8 mouse cellular contexts compared by ENCODE assay signal in the genomic region with DNA sequence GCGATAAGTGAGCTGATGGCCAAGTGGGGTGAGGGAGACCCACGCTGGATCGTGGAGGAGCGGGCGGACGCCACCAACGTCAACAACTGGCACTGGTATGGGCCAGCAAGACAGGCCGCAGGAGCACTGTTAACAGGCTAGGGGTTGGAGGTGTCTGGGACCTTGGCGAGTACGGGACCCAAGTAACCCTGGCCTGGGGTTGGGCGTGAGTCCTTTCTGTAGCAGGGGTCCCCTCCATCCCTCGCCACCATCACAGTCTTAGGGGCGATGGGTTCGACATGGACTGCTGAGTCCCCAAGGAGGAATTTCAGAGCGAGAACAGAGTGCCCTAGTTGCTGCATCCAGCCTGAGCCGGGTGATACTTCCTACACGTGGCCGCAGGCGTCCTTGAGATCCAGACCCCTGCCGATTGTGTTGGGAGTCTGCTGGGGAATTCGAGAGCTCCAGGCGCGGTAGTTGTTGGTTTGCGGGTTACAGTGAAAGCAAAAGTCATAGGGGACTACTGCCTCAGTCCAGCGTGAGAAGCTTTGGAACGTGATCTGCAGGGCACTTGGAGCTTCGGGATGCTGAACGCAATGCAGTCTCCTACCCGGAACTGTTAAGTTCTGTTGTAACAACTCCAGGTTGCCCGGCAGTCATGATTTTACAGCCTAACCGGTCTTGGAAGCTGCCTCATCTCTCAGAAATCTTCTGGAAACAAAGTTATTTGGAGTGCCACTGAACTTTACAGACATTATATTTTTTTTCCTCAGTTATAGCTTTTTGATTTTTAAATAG. TPM values are rescaled to one million over a fixed set of nuclear protein-coding genes. Genes with fewer than 3 reads are reported as not detected.
A peak's percentile ranks its signal among the peaks of the same experiment; 100 is the strongest.
DNase-seq lines count a peak whose midpoint lies in the region; ATAC-seq lines count a peak whose summit lies in the region.

No protein-coding gene starts in this region.

- no peak for DNase-seq in heart, postnatal 10 days
- peak; percentile 52 for DNase-seq in ES-CJ7 (ENCODE audit: low read depth, low spot score)
- DNase-seq in limb, embryonic 11.5 days (ENCODE audit: low spot score): peak; percentile 61
- DNase-seq in cerebellum, adult 9-11 months: no peak
- DNase-seq in cerebellum, postnatal 14 days: no peak

- peak overlapping the region; percentile 93 for H3K9ac ChIP-seq in heart, embryonic 14.5 days (ENCODE audit: low read length)
- H3K9ac ChIP-seq in limb, embryonic 11.5 days (ENCODE audit: low read length): peak overlapping the region; percentile 82
- H3K9ac ChIP-seq in midbrain, embryonic 16.5 days (ENCODE audit: low read depth, low read length): peak overlapping the region; percentile 75

- peaks cover 63% of the 10 kb centered on the region for H3K36me3 ChIP-seq in heart, embryonic 14.5 days (ENCODE audit: control insufficient read depth, insufficient read depth, low read length)
- peaks cover 19% of the 10 kb centered on the region for H3K36me3 ChIP-seq in limb, embryonic 11.5 days (ENCODE audit: control insufficient read depth, insufficient read depth, low read length)
- peaks cover 25% of the 10 kb centered on the region for H3K36me3 ChIP-seq in midbrain, embryonic 16.5 days (ENCODE audit: control insufficient read depth, insufficient read depth, low read length)

- intact Hi-C loops in heart, postnatal 10 days (cut with DNase I): loop anchor here (1.0 to 5.0 kb wide), 2 partner anchors 67 to 150 kb away; no protein-coding TSS in a partner anchor

- WGBS in heart, embryonic 14.5 days: 0% methylated on average over 31 of the region's 31 CpGs
- under 1% methylated on average over 31 of the region's 31 CpGs for WGBS in limb, embryonic 11.5 days
- WGBS in midbrain, embryonic 16.5 days: 0% methylated on average over 30 of the region's 31 CpGs

- no peaks in the 10 kb centered on the region for H3K9me3 ChIP-seq in heart, embryonic 14.5 days (ENCODE audit: control insufficient read depth, low read length)
- H3K9me3 ChIP-seq in limb, embryonic 11.5 days (ENCODE audit: control insufficient read depth, low read length): no peaks in the 10 kb centered on the region
- H3K9me3 ChIP-seq in midbrain, embryonic 16.5 days (replicated peaks; ENCODE audit: control insufficient read depth, low read length, poor library complexity, severe bottlenecking): no peaks in the 10 kb centered on the region

- ATAC-seq in heart, embryonic 14.5 days (ENCODE audit: insufficient number of reproducible peaks, insufficient read depth, low FRiP score, low read depth): peak; percentile 66
- ATAC-seq in erythroblast, adult 5-6 weeks (replicated peaks; ENCODE audit: low FRiP score, poor library complexity, severe bottlenecking): 0 out of 2 replicates have a peak, but pooled peaks have one; percentile 3
- ATAC-seq in limb, embryonic 11.5 days (ENCODE audit: insufficient number of reproducible peaks, low FRiP score, low TSS enrichment, low read depth): peak; percentile 71
- peak; percentile 72 for ATAC-seq in midbrain, embryonic 16.5 days

- peak overlapping the region; percentile 81 for H3K4me2 ChIP-seq in heart, embryonic 14.5 days (ENCODE audit: low read length)
- H3K4me2 ChIP-seq in limb, embryonic 11.5 days (ENCODE audit: low read depth, severe bottlenecking): peak overlapping the region; percentile 53
- H3K4me2 ChIP-seq in midbrain, embryonic 16.5 days (ENCODE audit: low read length): peak overlapping the region; percentile 88

- H3K4me3 ChIP-seq in heart, embryonic 14.5 days (ENCODE audit: control insufficient read depth in 1 of 2, insufficient read depth in 1 of 2, low read depth in 1 of 2, low read length in 2 of 2): peak overlapping the region; percentile 63 to 85
- H3K4me3 ChIP-seq in limb, embryonic 11.5 days (ENCODE audit: low read depth, low read length): peak overlapping the region; percentile 63
- H3K4me3 ChIP-seq in midbrain, embryonic 16.5 days (ENCODE audit: low read depth, low read length): peak overlapping the region; percentile 72

- peaks cover 5 to 15% of the 10 kb centered on the region in 2 experiments for H3K4me1 ChIP-seq in heart, embryonic 14.5 days (ENCODE audit: control insufficient read depth in 2 of 2, insufficient read depth in 2 of 2, low read length in 2 of 2)
- peaks cover 6% of the 10 kb centered on the region for H3K4me1 ChIP-seq in limb, embryonic 11.5 days (ENCODE audit: control insufficient read depth, insufficient read depth, low read length)
- H3K4me1 ChIP-seq in midbrain, embryonic 16.5 days (ENCODE audit: control insufficient read depth, insufficient read depth, low read length): peaks cover 21% of the 10 kb centered on the region

- no peaks in the 10 kb centered on the region for H3K27me3 ChIP-seq in heart, embryonic 14.5 days (ENCODE audit: control insufficient read depth, insufficient read depth, low read length)
- H3K27me3 ChIP-seq in limb, embryonic 11.5 days (ENCODE audit: control insufficient read depth, insufficient read depth, low read length): no peaks in the 10 kb centered on the region
- H3K27me3 ChIP-seq in midbrain, embryonic 16.5 days (ENCODE audit: control insufficient read depth, insufficient read depth, low read depth, low read length): no peaks in the 10 kb centered on the region

- peak overlapping the region; percentile 79 to 92 for H3K27ac ChIP-seq in heart, embryonic 14.5 days (replicated peaks in 1 of 2; ENCODE audit: control insufficient read depth in 1 of 2, insufficient read depth in 1 of 2, low read depth in 2 of 2, low read length in 2 of 2)
- peak overlapping the region; percentile 60 for H3K27ac ChIP-seq in limb, embryonic 11.5 days (replicated peaks; ENCODE audit: low read depth, low read length)
- H3K27ac ChIP-seq in midbrain, embryonic 16.5 days (ENCODE audit: low read length): peak overlapping the region; percentile 88

RNA-seq across cellular contexts. Expression of a gene that starts 0.7 kb away (rescaled TPM):
- 150 and 167 TPM in 2 replicates for polyA plus RNA-seq in heart, embryonic 14.5 days (2014; fragmentation: Nextera tagmentation; extraction: Ambion mirVana)
- 100 to 1,000 TPM; 103 to 108 TPM for total RNA-seq in heart, postnatal 10 days (2021)
- 17.9 and 19.2 TPM in 2 replicates for total RNA-seq in erythroblast, adult 5-6 weeks (2015; ENCODE audit: low replicate concordance)
- total RNA-seq in erythroblast, adult 5-6 weeks (2017; ENCODE audit: low replicate concordance): 53.0 and 74.6 TPM in 2 replicates
- polyA plus RNA-seq in limb, embryonic 11.5 days (2014; fragmentation: Nextera tagmentation; extraction: Ambion mirVana): 266 and 267 TPM in 2 replicates
- polyA plus RNA-seq in midbrain, embryonic 16.5 days (2015; fragmentation: Nextera tagmentation; extraction: Ambion mirVana): 208 and 217 TPM in 2 replicates

RNA-seq across cellular contexts. Expression of a gene that starts 1.0 kb away (rescaled TPM):
- 39.2 and 40.0 TPM in 2 replicates for polyA plus RNA-seq in heart, embryonic 14.5 days (2014; fragmentation: Nextera tagmentation; extraction: Ambion mirVana)
- total RNA-seq in heart, postnatal 10 days (2021): 10 to 100 TPM; 33.2 to 34.0 TPM
- 5.9 and 16.7 TPM in 2 replicates for total RNA-seq in erythroblast, adult 5-6 weeks (2015; ENCODE audit: low replicate concordance)
- total RNA-seq in erythroblast, adult 5-6 weeks (2017; ENCODE audit: low replicate concordance): 5.9 and 6.6 TPM in 2 replicates
- polyA plus RNA-seq in limb, embryonic 11.5 days (2014; fragmentation: Nextera tagmentation; extraction: Ambion mirVana): 55.2 and 57.8 TPM in 2 replicates
- 56.2 and 58.2 TPM in 2 replicates for polyA plus RNA-seq in midbrain, embryonic 16.5 days (2015; fragmentation: Nextera tagmentation; extraction: Ambion mirVana)

RNA-seq across cellular contexts. Expression of a gene that starts 28.5 kb away (rescaled TPM):
- polyA plus RNA-seq in heart, embryonic 14.5 days (2014; fragmentation: Nextera tagmentation; extraction: Ambion mirVana): 0.42 and 0.63 TPM in 2 replicates
- under 1 TPM in 1 of 2 experiments, not detected in 1; 0.36 TPM for total RNA-seq in heart, postnatal 10 days (2021)
- 2.7 TPM in 1 of 2 replicates, not detected in the other for total RNA-seq in erythroblast, adult 5-6 weeks (2015; ENCODE audit: low replicate concordance)
- total RNA-seq in erythroblast, adult 5-6 weeks (2017; ENCODE audit: low replicate concordance): not detected in 2 replicates
- 0.71 and 1.2 TPM in 2 replicates for polyA plus RNA-seq in limb, embryonic 11.5 days (2014; fragmentation: Nextera tagmentation; extraction: Ambion mirVana)
- 0.65 and 1.9 TPM in 2 replicates for polyA plus RNA-seq in midbrain, embryonic 16.5 days (2015; fragmentation: Nextera tagmentation; extraction: Ambion mirVana)

RNA-seq across cellular contexts. Expression of a gene that starts 32.5 kb away (rescaled TPM):
- polyA plus RNA-seq in heart, embryonic 14.5 days (2014; fragmentation: Nextera tagmentation; extraction: Ambion mirVana): 0.46 and 0.70 TPM in 2 replicates
- total RNA-seq in heart, postnatal 10 days (2021): under 1 TPM in 1 of 2 experiments, not detected in 1; 0.43 TPM
- not detected in 2 replicates for total RNA-seq in erythroblast, adult 5-6 weeks (2015; ENCODE audit: low replicate concordance)
- not detected in 2 replicates for total RNA-seq in erythroblast, adult 5-6 weeks (2017; ENCODE audit: low replicate concordance)
- polyA plus RNA-seq in limb, embryonic 11.5 days (2014; fragmentation: Nextera tagmentation; extraction: Ambion mirVana): 1.1 and 1.6 TPM in 2 replicates
- polyA plus RNA-seq in midbrain, embryonic 16.5 days (2015; fragmentation: Nextera tagmentation; extraction: Ambion mirVana): 2.1 and 2.2 TPM in 2 replicates

Comparison
In these comparisons a context has a peak if more than half of its experiments do, and no peak if none do; other contexts are left out.
1. ATAC-seq: peak in every context shown above with its lines; median percentile 72 in midbrain, embryonic 16.5 days; 71 in limb, embryonic 11.5 days; 66 in heart, embryonic 14.5 days; 3 in erythroblast, adult 5-6 weeks.
2. DNase-seq: peak in ES-CJ7 (single experiment) and limb, embryonic 11.5 days (single experiment); none in heart, postnatal 10 days (0 of 2), cerebellum, adult 9-11 months (single experiment) and cerebellum, postnatal 14 days (0 of 2).
3. Peak in every context shown above with its lines, with median percentiles within 50 percentile points of each other: H3K27ac ChIP-seq, H3K4me2 ChIP-seq, H3K4me3 ChIP-seq and H3K9ac ChIP-seq.